Mouse (Mus musculus): ENCODE results near the gene 5430427O19Rik. TPM values are rescaled to one million over a fixed set of nuclear protein-coding genes. Genes with fewer than 3 reads are reported as not detected.

The 5430427O19Rik gene
- total RNA-seq (2021): under 1 TPM; 0.20 to 0.26 TPM
- long read RNA-seq, experiment 1, partial matches to known transcripts: 0 of 1 reads
- long read RNA-seq, experiment 1, other reads (novel, unspliced or antisense): 0 of 1 reads
- long read RNA-seq, experiment 2: 0 reads

DNA sequence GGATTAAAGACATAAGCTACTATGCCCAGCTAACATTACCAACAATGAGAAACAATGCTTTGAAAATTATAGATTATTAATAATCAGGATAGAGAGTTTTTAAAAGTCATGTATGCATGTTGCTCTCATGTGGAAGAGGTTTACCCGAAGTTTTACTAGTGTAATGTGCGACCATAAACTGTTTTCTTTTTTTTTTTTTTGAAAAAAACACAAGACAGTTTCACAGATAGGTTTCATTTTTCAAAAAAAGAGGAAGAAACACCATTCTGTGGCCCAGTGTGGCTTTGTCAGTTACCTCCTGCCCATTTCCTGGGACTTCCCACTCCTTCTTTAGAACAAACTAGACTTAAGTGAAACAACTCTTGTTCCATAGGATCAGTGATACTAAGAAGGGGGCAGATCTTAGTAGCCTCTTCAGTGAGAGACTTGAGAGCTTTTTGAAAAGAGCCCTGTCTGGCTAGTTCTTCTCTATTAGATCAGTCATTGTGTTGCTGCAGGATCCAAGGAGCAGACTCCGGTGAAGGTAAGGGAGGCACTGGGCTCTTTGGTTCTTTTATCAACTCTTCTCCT, at the start of gene 5430427O19Rik:
TSS of gene 5430427O19Rik (plus strand) at position 441 of the 570 bp plus-strand sequence.
- no peak for DNase-seq

DNA sequence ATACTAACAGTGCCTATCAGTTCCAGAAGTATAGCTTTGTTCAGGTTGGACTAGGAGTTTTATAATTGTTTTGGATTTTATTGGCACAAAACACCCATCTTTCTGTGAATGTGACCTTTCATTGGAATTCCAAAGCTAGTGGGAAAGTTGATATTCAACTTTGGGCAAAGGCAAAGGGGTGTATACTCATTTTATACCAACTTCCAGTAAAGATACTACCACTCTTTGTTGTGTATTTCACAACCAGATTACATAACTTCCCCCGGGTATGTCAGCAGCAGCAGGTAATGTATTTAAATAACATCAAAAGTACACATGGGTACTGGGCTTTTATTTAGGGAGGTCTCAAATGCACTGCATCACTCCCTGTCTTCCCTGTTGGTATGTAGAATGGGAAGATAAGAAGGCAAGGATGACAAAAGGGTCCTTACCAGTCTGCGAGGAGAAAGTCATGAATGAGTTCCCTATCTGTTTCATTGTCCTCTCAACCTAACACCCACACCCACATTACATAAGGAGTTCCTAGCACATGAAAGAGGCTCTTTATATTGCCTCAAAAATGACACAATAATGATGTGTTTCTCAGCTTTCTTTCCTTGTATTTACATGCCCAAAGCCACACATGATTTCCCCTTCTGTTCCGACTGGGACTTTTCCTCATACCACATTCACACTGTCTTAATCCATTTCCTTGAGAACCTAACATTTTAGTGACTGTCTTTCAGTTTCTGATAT, 42.3 kb upstream of the 5430427O19Rik start:
- DNase-seq: no peak

DNA sequence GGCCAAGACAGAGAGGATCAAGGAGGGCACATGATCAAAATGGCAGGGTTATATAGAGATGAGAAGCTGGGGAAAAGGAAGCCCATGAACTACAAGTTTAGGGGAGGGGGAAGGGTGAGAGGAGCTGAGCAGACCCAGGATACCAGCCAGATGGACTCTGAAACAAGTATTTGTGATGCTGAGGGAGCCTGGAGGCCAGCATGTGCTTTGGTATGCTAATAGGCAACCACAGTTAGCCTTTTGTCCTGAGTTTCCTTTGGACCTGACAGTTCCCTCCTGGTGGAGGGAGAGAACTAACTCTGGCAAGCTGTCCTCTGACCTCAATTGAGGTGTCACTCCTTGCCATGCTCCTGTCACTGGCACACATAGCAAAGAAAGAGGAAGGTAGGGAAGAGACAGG, 41.2 kb upstream of the 5430427O19Rik start:
- no peak for DNase-seq

DNA sequence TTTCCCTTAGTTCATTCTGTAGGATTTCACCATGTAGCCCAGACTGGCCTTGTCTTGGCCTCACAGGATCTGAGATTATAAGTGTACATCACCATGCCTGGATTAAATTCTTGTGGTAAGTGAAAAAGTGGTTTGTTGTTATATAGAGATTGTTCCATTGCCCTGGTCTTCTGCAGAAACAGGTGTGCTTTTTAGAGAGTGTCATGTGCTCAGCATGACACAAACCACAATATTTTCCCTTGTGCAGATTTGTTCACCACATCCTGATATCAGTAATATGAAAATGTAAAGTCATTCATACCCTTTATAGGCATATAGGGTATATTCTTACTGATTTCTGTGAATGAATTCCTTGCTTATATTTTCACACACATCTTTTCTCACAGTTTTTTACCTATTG, 31.0 kb upstream of the 5430427O19Rik start:
- no peak for DNase-seq

DNA sequence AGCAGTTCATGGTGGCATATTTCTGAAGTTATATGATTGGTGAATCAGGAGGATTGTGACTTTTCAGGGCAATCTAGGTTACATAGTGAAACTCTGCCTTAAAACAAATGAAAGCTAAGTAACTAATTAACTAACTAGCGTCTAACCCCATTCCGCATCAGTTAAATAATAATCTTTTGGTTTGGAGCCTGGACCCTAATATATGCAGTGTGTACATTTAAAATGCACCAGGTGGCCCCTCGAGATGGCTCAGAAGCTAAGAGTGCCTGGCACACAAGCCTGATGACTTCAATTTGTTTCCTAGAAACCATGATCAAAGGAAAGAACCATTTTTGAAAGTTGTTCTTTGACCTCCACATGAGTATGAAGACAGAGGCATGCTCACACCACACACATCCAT, 14.2 kb upstream of the 5430427O19Rik start:
- no peak for DNase-seq

DNA sequence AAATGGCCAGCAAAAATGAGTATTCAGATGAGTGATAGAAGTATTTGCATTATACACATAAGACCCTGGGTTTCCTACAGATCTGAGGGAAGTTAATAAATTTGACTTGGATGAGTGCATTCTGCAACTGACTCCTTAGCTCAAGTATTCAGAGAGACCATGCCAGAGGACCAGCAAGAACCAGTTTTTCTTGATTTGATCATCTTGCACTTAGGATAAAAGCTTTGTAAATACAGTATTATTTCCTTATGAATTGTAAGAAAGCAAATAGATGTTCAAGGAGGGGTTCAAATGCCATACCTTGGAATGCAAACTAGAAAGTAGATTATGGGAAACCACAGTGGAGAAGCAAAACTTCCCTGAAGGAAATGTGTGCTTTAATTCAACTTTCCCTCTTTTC, 13.0 kb upstream of the 5430427O19Rik start:
- no peak for DNase-seq

DNA sequence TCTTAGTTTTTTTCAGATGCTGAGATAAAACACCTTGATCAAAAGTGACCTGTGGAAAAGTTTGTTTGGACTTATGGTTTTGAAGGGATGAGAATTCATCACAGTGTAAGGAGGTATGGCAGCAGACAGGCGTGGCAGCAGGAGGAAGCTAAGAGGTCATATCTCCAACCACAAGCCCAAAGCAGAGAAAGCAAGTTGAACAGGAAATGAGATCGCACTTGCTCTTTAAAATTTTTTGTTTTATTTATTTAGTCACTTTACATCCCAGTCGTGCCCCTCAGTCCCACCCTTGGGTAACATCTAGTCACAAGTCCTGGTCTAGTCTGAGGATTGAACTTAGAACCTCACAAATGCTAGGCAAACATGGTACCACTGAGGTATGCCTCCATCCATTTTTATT, 2.1 kb upstream of the 5430427O19Rik start:
- DNase-seq: no peak

DNA sequence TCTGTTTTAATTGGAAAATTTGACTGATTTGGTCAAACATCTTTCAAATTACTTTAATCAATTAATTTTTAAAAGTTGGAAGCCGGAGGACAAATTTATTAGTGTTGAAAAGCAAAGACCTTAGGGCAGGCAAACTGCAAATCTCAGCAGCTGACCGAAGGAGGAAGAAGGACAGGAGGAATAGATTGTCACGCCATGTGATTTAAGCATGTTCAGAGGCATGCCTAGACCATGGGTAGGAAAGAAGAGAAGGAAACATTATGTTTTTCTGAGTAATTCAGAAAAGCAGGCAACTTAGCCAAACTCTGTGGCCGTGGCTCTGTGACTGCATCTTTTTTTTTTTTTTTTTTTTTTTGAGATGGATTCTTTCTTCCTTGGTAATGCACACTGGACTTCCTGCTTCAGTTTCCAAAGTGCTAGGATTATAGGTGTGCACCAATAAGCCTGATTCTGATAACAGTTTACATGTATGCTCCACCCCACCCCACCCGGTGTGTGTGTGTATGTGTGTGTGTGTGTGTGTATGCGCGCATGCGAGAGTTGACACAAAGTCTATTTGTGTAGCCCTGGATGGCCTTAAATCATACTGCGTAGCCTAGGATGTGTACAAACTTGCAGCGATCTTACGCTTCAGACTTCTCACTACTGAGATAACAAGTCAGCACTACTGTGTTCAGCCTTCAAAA, 1.4 kb downstream of the 5430427O19Rik start:
- no peak for DNase-seq

DNA sequence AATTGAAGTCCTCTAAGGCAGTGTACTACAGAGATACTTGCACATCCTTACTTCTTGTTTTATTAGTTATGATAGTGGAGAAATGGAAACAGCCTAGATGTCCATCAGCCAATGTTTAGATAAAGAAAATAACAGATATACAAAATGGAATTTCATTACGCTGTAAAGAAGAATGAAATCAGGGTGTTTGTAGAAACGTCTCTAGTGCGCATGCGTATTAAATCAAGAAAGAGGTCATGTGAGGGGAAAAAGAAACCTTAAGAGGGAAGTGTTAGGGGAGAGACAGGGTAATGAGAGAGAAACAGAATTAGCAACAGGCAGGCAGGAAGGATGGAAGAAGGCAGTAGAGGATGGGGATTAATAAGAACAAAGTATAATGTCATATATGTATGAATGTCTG, 4.2 kb downstream of the 5430427O19Rik start:
- no peak for DNase-seq

DNA sequence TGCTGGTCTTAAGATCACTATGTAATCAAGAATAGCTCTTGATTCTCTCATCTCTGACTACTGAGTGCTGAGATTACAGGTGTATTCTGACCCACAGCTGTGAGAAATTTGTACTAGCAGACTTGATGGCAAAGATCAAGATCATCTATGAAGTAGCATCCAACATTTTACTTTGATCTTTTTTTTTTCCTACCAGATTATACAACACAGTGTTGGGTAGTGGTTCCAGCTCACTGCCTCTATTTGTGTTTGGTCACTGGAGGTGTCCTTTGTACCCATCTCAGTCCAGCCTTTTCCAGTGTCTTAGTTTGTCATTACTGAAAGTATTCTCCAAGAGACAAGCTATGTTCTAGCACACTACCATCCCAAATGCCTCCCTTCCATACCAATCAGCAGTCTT, 5.8 kb downstream of the 5430427O19Rik start:
- DNase-seq: no peak

DNA sequence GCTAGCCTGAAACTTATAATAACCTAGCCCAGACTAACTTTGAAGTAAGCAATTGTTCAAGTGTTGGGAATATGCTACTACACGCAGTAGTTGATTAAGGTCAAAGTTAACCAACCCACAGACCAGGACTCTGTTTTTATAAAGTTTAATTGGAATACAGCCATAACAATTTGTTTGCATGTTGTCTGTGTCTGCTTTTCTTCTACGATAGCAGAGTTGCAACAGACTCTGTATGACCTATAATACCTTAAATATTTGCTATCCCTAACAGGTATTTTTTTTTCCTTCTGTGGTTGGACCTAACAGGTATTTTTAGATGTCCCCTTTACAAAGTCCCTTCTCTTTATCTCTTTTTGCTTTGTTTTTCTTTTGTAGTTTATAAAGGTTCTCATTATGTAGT, 7.6 kb downstream of the 5430427O19Rik start:
- DNase-seq: no peak

DNA sequence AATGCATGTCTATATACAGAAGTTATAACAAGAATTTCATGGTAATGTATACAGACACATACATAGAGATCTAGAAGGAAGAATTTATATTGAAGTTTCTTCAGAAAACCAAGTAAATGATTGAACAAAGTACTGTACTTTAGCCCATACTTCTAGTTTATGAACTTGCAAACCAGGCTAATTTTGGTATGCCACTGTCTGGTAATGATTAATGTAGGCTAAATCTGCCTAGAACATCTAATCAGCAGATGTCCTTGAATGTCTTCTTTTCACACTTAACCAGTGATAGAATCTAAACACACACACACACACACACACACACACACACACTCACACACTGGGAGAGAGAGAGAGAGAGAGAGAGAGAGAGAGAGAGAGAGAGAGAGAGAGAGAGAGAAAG, 8.1 kb downstream of the 5430427O19Rik start:
- DNase-seq: no peak

DNA sequence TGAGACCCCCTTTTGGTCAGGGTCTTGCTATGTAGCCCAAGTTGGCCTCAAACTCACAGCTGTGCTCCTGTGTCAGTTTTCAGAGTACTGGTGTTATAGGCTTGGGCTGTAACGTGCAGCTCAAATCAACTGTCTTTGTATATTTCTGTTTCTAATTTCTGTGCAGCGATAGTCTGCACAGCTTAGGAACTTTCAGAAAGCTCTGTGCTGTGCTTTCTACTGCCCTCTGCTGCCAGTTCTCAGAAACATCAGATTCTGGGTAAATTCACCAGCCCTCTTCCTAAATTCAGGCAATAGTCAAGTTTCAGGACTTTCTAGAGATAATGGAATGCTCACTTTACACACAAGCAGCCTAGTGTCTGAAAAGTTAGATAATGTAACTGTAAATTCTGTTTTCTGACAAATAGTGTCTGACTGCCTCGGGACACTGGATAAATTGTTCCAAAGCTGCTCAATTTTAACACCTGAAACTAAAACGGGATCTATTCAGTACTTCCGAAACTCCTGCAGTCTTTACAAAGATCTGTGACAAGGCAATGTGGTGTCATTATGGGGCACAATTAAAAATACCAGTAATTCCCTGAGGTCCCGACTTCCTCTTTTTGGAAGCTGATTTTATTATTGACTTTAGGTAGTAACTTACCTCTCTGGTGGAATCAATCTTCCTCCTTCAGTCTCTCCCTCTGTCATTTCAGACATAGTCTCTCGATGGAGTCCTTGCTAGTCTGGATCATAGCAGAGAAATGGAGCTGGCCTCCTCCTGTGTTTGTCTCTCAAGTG, 9.2 kb downstream of the 5430427O19Rik start:
- peak; percentile 1 to 39 for DNase-seq

DNA sequence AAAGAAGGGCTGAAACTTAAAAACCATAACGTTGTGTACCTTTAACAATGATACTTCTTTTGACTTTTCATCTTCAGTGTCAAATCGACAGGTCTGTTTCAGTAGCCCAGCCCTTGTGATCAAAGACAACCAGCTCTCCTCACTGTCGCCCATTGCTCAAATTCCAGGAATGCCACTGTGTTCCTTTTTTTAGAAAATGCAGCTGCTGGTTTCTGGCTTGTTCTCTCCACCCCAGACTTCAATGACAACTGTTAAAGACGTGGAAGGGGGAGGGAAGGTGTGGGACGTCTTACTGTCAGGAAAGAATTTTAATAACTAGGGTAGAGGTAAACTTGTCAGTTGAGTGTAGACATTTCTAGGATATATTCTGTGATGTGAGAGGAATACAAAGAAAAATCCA, 16.5 kb downstream of the 5430427O19Rik start:
- no peak for DNase-seq

DNA sequence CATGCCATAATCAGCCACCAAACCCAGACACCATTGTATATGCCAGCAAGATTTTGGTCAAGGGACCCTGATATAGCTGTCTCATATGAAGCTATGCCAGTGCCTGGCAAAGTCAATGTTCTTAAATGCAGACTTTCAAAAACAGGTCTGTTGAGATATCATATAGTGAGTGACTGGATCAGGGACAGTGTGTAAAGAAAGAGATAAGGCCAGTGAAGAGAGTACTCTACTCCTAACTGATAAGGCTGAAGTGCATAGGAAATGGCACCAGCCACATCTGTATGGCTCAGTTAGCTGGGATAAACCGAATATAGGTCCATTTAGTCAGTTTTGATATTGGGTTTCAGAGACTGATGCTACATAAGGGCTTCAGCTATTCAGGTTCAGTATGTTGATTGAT, 31.0 kb downstream of the 5430427O19Rik start:
- no peak for DNase-seq

DNA sequence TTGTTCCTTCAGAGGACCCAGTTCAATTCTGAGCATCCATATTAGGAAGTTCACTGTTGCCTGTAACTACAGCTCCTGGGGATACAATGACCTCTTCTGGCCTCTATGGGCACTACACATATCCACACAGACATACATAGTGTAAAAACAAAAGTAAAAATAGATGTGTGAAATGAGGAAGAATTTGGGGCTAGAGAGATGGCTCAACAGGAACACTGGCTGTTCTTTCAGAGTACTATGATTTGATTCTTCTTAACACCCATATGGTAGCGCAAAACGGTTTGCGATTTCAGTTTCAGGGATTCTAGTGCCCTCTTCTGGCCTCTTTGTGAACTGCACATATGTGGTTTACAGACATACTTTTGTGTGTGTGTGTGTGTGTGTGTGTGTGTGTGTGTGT, 48.9 kb downstream of the 5430427O19Rik start:
- peak in 1 of 2 experiments; percentile 5 for DNase-seq

DNA sequence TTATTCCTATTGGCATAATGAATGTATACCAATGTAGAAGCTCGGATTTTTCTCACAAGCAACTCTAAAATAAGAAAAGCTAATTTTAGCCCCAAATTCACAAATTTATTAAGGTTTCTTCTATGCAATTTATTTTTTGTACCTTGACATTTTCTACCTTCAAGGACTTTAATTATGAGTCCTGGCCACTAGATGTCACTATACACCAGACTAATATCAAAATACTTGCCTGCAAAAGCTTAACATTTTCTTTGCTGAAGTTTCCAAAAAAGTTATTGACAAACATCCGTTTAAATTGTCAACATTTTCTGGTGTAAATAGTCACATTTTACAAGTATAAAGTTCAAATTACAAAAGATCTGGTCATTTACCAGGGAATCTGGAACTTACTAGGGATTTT, 62.8 kb downstream of the 5430427O19Rik start:
- DNase-seq: no peak

Other genes starting within 250 kb of the 5430427O19Rik start
- gene Gk, start 93.5 kb upstream of the 5430427O19Rik start, total RNA-seq (2021): 10 to 100 TPM; 12.6 to 28.4 TPM
- gene Samt3, start 173.8 kb downstream of the 5430427O19Rik start, total RNA-seq (2021): not detected